Mouse (Mus musculus) thymus, postnatal 36 days (tissue): ENCODE measurements around the gene Ttll8.

Experiments used
- DNase-seq, 2 experiments: peaks; one replicate each; pipeline ENCODE4 v3.0.0; 2022; ENCODE audit warnings: mixed read lengths in 2 of 2

Gene Ttll8

DNA sequence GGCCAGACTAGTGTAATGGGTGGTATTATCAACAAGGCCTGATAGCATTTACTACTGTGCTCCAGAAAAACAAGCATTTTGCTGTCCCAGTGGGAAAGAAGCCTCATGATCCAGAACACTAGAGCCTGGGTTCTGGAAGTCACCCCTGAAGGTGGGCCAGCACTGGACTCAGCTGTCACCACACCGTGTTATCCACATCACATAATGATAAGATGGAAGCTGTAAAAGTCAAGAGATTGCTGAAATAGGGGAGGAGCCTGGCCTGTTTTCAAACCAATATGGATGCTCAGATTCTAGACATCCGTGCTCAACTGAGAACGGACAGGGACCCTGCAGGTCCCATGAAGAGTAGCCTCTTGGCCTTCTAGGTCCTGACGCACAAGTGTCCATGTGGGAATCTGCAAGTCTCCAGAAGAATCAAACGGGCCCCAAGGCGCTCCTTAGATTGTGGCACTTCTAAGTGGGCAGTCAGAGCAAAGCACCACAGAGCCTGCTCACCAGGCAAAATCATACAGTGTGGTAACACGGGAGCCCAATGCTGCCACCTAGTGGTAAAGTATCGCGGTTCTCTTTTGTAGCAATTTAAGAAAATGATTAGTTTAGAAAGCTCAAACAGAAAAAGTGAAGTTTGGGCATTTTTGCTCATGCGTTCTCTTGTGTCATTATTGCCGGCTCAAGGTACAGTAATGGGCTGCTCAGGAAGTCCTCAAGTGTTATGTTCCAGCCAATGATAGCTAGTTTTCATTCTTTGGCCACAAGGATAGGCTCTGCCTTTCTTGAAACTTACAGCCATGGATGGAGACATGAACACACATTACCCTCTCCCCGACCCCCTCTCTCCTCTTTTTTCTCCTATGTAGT lies 32.9 kb downstream of the Ttll8 start:
- peak; percentile 34 to 40 for DNase-seq

DNA sequence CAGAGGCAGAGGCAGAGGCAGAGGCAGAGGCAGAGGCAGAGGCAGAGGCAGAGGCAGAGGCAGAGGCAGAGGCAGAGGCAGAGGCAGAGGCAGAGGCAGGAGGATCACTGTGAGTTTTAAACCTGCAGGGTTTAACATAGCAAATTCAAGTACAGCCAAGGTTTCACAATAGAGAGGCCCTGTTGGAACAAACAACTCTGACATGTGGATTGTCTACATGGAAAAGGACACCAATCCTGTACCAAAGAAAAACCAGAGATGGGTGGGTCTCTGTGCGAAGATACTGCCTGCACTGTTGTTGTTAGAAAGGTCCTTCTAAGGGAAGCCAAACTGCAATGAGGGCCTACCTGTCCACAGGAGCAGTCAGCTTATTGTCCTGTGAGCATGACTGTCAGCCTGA lies 34.2 kb downstream of the Ttll8 start:
- no peak for DNase-seq

DNA sequence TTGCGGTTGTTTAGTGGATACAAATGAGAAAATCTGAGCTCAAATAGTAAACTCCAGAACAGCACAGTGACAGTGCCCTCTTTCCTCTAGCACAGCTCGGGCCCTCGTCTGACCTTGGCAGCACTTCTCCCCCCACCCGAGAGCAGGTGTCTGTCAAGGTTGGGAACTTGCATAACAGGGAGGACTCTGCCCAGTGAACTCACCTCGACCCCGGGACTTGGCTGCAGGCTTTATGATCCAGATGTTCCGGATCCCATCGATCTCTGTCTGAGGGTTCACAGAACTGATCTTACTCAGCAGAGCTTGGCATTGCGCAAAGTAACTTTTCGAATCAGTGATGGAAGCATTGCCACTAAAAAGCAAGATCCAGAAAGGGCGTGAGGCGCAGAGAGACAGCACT lies 34.9 kb downstream of the Ttll8 start:
- no peak for DNase-seq

DNA sequence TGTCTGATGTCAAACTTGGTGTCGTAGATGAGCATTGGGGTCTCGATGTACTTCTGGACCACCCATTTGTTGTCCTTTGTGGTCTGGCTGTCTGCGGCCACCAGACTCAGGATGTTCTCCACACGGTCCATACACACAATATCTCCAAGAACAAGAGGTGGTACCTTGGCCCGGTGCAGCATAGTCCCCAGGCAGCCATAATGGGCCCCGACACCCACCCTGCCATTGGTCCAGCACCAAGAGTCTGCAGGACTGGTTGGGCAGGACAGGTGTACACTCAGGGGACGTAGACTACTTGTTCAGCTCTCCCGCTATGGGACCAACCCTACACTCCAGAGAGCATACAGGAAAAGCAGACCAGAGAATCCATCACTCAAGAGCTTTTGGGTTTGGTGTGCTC lies 37.1 kb downstream of the Ttll8 start:
- DNase-seq: no peak

- DNase-seq: no peak
These were observed 37.9 kb downstream of the Ttll8 start for GRCm38 (mm10) chr15:88916366-88916765.

DNA sequence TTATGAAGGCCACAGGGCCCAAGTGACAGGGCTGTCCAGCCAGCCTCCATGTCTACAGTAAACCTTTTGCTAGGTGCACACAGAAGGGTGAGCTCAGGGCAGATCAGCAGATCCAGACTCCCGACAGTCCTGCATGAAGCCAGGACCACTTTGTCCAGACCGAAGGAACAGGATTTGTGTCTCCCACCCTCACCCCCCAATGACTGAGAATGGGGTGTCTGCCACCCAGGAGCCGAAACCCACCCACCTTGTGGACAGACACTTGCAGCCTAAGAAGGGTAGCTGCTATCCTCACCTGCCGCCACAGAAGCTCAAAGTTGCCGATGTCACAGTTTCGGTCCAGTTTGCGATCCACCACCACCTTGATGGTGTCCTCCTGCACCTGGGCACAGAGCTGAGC lies 39.2 kb downstream of the Ttll8 start:
- no peak for DNase-seq

GRCm38 (mm10) chr15:88906347-88906746 lies 47.9 kb downstream of the Ttll8 start:
- no peak for DNase-seq

- DNase-seq: no peak
These were observed 50.0 kb downstream of the Ttll8 start for GRCm38 (mm10) chr15:88904056-88904811.

DNA sequence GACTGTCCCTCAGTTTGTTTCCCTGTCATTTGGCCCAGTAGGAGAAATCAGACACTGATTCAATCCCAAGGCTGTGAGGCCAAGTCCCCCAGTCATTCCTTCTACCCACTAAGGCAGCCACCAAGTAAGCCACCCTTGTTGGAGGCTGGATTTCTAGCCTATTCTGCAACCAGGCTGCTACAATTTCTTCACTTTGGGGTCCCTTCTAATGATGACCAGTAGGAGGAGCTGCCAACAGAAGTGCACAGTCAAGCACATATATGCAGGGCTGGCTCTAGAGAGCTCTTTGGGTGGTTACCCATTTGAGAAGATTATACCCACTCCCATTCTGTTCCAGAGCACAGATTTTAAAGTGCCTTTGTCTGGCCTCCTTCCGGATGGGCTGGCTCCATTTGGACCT lies 51.1 kb downstream of the Ttll8 start:
- no peak for DNase-seq

DNA sequence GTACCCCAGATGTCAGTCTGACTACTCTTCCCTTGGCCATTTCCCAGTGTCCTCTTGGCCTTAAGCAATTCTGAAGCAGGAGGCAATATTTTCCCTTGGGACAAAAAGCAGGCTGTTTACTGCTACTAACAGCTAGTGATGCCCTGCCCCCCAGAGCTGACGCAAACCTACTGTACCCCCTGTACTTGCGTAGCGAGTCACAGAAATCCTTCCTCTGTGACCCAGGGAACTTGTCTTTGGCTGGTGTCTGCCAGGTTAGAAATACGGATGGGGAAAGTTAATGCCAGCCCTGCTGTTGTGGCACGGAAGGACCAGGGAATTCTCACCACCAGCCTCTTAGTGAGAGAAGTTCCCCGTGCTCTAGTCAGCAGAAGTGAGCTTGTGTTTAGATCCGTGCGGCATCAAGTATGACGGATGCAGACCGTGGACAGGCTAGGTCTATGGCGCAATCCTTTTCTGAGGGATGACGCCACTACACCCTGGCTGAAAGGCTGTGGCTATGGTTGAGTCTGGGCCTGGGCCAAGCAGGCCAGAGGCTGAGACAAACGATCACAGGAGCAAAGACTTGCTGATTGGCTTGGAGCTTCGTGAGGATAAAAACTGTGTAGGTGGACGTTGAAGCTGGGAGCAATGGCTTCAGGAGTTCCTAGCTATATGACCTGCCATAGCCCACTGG lies 51.9 kb downstream of the Ttll8 start:
- no peak for DNase-seq

DNA sequence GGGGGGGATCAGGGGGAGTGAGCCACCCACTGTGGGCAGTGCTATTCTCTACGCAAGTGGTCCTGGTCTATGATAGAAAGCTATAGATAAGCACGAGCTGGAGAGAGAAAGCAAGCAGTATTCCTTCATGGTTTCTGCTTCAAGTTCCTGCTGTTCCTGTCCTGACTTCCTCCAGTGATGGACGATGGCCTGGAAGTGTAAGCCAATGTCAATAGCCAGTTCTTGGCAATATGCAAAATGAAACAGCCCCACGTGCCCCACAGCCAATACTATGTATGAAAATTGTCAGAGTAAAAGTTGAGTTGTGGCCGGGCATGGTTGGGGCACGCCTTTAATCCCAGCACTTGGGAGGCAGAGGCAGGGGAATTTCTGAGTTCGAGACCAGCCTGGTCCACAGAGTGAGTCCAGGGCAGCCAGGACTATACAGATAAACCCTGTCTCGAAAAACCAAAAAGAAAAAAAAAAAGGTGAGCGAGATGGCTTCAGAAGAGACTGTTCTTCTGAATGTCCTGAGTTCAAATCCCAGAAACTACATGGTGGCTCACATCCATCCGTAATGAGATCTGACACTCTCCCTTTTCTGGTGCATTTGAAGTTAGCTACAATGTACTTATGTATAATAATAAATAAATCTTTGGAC lies 57.8 kb downstream of the Ttll8 start:
- no peak for DNase-seq

GRCm38 (mm10) chr15:88895891-88896290 lies 58.3 kb downstream of the Ttll8 start:
- DNase-seq: no peak

DNA sequence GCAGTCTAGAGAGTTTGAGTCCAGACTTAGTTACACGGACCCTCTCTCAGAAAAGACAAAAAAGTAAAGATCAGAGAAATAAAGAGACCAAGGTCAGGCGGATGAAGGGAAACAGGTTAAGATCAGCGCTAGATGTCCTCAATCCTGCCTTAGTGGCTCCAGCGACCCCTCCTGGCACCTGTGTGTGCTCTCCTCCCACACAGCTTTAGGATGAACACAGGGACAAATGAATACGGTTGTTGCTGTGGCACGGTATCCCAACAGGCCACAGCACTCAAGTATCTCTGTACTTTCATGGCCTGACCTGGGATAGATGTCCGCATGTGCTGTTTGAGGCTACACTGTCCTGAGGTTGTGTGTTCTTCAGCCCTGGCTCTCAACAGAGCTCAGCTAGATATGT lies 59.1 kb downstream of the Ttll8 start:
- no peak for DNase-seq

DNA sequence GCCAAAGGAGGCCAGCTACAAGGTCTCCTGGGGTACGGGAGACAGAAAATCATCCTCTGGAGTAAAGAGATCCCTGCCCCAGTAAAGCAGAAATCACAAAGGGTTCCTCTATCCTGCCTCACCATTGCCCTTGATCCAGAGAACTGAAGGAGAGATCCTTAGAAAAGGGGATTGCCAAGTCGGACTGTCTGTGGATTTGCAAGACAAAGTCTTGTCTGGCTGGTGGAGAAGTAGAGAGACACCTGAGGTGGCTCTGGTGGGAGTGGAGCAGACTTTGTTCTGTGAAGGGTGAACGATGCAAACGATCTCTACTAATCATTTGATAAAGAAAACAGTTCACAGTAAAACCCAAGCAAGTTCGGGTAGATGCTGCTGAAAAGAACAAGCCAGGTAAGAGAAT lies 61.3 kb downstream of the Ttll8 start:
- no peak for DNase-seq

DNA sequence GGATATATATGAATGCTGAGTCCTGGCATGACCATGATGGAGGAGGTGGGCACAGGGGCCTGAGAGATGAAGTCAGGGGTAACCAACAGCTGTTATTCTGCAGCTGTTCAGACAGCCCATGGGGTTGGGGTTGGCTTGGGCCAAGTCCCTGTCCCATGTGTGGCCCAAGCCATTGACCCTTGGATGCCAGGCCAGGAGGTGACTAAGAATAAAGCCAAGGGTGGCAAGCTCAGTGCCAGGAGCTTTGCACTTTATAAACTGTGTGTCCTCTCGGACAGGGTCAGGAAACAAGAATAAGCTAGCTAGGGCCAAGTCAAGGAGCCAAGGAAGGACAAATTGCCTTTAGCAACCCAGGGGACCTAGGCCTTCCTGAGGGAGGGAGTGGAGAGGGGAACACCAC lies 62.0 kb downstream of the Ttll8 start:
- no peak for DNase-seq

DNA sequence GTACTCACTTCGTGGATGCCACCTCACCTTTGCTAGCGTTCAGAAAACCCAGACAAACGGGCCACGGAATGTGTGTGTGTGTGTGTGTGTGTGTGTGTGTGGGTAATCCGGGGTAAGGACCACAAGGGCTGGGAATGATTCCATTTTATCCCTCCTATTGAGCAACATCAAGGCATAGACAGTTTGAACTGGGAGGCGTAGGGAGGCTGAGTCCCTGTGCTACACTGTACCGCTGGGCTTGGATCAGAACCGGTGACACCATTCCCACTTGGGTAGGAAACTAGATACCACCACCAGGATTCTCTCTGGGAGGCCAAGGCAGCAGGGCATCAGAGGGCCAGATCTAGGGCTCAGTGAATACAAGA lies 62.6 kb downstream of the Ttll8 start:
- DNase-seq: no peak

DNA sequence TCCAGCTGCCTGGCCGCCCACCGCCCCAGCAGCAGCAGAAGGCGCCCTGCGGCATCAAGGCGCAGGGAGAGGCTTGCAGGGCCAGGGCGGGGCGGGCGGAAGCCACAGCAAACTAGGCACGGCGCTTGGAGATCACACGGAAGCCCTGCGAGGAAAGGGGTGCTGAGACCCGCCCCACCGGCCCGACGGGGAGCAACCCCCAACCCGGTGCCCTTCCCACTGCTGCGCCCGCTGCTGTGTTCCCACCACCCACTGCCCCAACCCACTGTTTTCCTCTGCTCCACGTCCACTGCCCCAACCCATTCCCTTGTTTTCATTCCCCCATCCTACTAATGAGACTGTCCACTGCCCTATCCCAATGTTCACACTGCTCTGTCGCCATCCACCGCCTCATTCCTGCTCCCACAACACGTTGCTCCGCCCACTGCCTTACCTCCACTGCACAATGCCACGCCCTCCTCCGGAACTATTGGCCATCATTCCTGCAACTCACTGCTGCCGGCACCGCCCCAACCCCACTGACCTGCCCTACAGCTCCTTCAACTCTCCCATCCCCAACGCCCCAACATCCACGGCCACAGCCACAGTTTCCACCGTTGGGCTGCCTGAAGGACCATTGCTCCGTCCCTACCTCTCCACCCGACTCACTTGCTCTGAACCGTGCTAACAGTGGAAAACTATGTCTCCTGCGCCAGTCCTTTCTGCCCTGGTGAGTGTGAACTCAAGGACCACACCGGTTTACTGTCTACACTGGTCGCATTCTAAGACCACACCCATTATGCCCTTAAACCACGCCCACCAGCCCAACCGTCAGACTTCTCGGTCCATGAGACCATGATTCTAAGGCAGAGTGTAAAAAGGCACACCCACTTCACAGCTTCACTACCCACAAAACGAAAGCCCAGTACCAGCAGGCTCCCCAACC lies 63.2 kb downstream of the Ttll8 start:
- DNase-seq: peak; percentile 47 to 56

DNA sequence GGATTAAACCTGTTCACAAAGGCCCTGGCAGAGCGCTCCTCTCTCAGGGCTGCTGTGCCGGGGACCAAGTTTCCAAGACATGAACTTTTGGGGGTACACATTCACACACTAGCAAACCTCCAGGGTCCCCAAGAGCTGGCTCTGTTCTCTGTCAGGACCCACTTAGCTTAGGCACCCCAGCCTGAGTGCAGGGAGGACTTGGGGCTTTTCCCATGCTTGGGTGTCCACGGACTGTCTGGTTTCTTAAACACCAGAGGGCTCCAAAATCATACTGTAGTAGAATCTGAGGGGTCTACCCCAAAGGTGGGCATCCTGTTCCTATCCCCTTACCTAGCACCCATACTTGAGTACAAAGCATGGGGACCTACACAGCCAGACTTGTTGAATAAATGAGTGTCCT lies 64.2 kb downstream of the Ttll8 start:
- no peak for DNase-seq

- no peak for DNase-seq
These were observed 65.2 kb downstream of the Ttll8 start for GRCm38 (mm10) chr15:88889032-88889431.

GRCm38 (mm10) chr15:88885376-88885775 lies 68.8 kb downstream of the Ttll8 start:
- DNase-seq: no peak

DNA sequence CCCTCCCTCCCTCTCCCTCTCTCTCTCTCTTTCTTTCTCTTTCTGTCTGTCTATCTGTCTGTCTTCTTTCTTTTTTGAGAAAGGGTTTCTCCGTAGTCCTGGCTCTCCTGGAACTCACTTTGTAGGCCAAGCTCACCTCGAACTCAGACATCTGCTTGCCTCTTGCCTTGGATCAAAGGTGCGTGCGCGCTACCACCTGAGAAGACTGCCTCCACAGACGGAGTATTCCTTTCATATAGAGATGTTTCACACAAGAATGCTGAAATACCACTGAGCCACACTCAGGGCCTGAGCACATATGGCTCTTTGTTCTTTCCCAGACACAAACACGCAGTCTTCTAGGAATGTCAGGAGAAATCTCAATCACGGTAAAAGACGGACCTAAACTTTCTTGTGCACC lies 70.9 kb downstream of the Ttll8 start:
- DNase-seq: no peak

DNA sequence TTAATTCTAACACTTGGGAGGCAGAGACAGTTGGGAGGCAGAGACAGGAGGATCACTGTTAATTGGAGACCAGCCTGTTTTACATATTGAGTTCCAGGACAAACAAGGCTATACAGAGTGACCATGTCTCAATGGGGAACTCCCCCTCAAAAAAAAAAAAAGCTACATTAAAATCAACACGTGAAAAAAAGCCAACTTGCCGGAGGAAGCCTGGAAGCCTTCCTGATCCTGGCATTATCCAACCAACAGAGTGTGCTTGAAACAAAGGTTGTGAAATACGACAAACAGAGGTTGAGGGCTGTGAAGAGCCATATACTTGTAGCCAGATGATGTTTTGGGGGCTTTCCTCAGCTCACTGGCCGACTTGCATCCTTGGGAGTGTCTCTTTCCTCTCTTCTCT lies 71.4 kb downstream of the Ttll8 start:
- no peak for DNase-seq
